28 mouse cellular contexts compared by ENCODE assay signal in genomic region chr16:87587843-87588242, GRCm38 (mm10). TPM values are rescaled to one million over a fixed set of nuclear protein-coding genes. Genes with fewer than 3 reads are reported as not detected.
DNase-seq lines count a peak whose midpoint lies in the region; ATAC-seq and TF ChIP-seq lines count a peak whose summit lies in the region.
"Had no signal": no experiment of that assay in that cellular context is flagged by ENCODE, and none has a peak within 500 bp of the region (broad histone marks: within the 10 kb centered on the region; RNA-seq: fewer than 3 reads in every experiment).

No protein-coding gene starts in this region.

- H3K9me3 ChIP-seq in forebrain, embryonic 16.5 days (ENCODE audit: control insufficient read depth, low read length), result no peaks in the 10 kb centered on the region
- no peaks in the 10 kb centered on the region for H3K9me3 ChIP-seq in forebrain, postnatal 0 days (ENCODE audit: low read length)
- H3K9me3 ChIP-seq in hindbrain, embryonic 15.5 days, result no peaks in the 10 kb centered on the region
- no peaks in the 10 kb centered on the region for H3K9me3 ChIP-seq in hindbrain, embryonic 16.5 days (ENCODE audit: control insufficient read depth, low read length)
- no peaks in the 10 kb centered on the region; the same call in 1 of the 2 replicates for H3K9me3 ChIP-seq in midbrain, embryonic 13.5 days
- H3K9me3 ChIP-seq in midbrain, embryonic 15.5 days, result no peaks in the 10 kb centered on the region
- H3K9me3 ChIP-seq: embryonic facial prominence, embryonic 10.5 days; embryonic facial prominence, embryonic 13.5 days; heart, embryonic 12.5 days; heart, embryonic 15.5 days; intestine, embryonic 15.5 days had no signal

- H3K4me3 ChIP-seq in forebrain, embryonic 16.5 days (replicated peaks; ENCODE audit: low read length), result no peak overlapping the region
- no peak overlapping the region for H3K4me3 ChIP-seq in forebrain, postnatal 0 days (ENCODE audit: low read depth, low read length)
- H3K4me3 ChIP-seq in hindbrain, embryonic 15.5 days, result no peak overlapping the region
- H3K4me3 ChIP-seq in hindbrain, embryonic 16.5 days (ENCODE audit: low read length), result no peak overlapping the region
- no peak overlapping the region for H3K4me3 ChIP-seq in midbrain, embryonic 13.5 days (replicated peaks)
- no peak overlapping the region for H3K4me3 ChIP-seq in midbrain, embryonic 15.5 days
- H3K4me3 ChIP-seq: embryonic facial prominence, embryonic 10.5 days; embryonic facial prominence, embryonic 13.5 days; erythroblast, embryonic 14.5 days; heart, embryonic 12.5 days; heart, embryonic 15.5 days; intestine, embryonic 15.5 days had no signal

- H3K27ac ChIP-seq in forebrain, embryonic 16.5 days (ENCODE audit: low read length), result no peak overlapping the region
- H3K27ac ChIP-seq in forebrain, postnatal 0 days (ENCODE audit: low read depth, low read length), result no peak overlapping the region
- no peak overlapping the region for H3K27ac ChIP-seq in hindbrain, embryonic 15.5 days (replicated peaks)
- no peak overlapping the region for H3K27ac ChIP-seq in hindbrain, embryonic 16.5 days (ENCODE audit: low read depth, low read length)
- no peak overlapping the region for H3K27ac ChIP-seq in midbrain, embryonic 13.5 days
- H3K27ac ChIP-seq in midbrain, embryonic 15.5 days, result no peak overlapping the region
- H3K27ac ChIP-seq: embryonic facial prominence, embryonic 10.5 days; embryonic facial prominence, embryonic 13.5 days; heart, embryonic 15.5 days; hindbrain, embryonic 14.5 days; intestine, embryonic 15.5 days had no signal

- no peaks in the 10 kb centered on the region for H3K27me3 ChIP-seq in forebrain, embryonic 16.5 days (replicated peaks; ENCODE audit: control insufficient read depth, insufficient read depth, low read length)
- H3K27me3 ChIP-seq in forebrain, postnatal 0 days (ENCODE audit: insufficient read depth, low read length), result no peaks in the 10 kb centered on the region
- no peaks in the 10 kb centered on the region for H3K27me3 ChIP-seq in hindbrain, embryonic 15.5 days
- no peaks in the 10 kb centered on the region for H3K27me3 ChIP-seq in hindbrain, embryonic 16.5 days (replicated peaks; ENCODE audit: control insufficient read depth, insufficient read depth, low read length)
- H3K27me3 ChIP-seq in midbrain, embryonic 13.5 days, result no peaks in the 10 kb centered on the region
- no peaks in the 10 kb centered on the region for H3K27me3 ChIP-seq in midbrain, embryonic 15.5 days (replicated peaks)
- H3K27me3 ChIP-seq: embryonic facial prominence, embryonic 13.5 days; heart, embryonic 12.5 days; heart, embryonic 15.5 days; intestine, embryonic 15.5 days had no signal

- TF ChIP-seq POLR2A in brain, embryonic 14.5 days (IDR thresholded peaks at IDR 0.05; ENCODE audit: borderline replicate concordance, extremely low read depth, insufficient read depth, insufficient read length, poor library complexity, severe bottlenecking), result no peak

- DNase-seq in forebrain, postnatal 0 days, result no peak
- DNase-seq in brain, embryonic 14.5 days (ENCODE audit: low read depth), result peak; percentile 20
- DNase-seq in right cerebral cortex, postnatal 14 days, result no peak
- DNase-seq: adrenal gland, adult 2 months; adrenal gland, postnatal 14 days; cerebellum, adult 11-12 months; cerebellum, adult 8-10 months; cerebellum, postnatal 10 days; cerebellum, postnatal 36 days; embryo, embryonic 11 days; gastrocnemius, postnatal 25 days; heart, adult 18-20 months; heart, postnatal 10 days; heart, postnatal 36 days had no signal

- no peak overlapping the region for H3K9ac ChIP-seq in forebrain, embryonic 16.5 days (replicated peaks; ENCODE audit: low read depth, low read length)
- H3K9ac ChIP-seq in forebrain, postnatal 0 days, result no peak overlapping the region
- H3K9ac ChIP-seq in hindbrain, embryonic 15.5 days, result no peak overlapping the region
- no peak overlapping the region for H3K9ac ChIP-seq in hindbrain, embryonic 16.5 days (ENCODE audit: low read depth, low read length)
- H3K9ac ChIP-seq in midbrain, embryonic 13.5 days (replicated peaks), result no peak overlapping the region
- H3K9ac ChIP-seq in midbrain, embryonic 15.5 days, result no peak overlapping the region
- H3K9ac ChIP-seq: embryonic facial prominence, embryonic 13.5 days; heart, embryonic 12.5 days; heart, embryonic 15.5 days; hindbrain, embryonic 14.5 days; intestine, embryonic 15.5 days had no signal

- no peaks in the 10 kb centered on the region for H3K36me3 ChIP-seq in forebrain, embryonic 16.5 days (ENCODE audit: control insufficient read depth, insufficient read depth)
- H3K36me3 ChIP-seq in forebrain, postnatal 0 days (ENCODE audit: insufficient read depth), result no peaks in the 10 kb centered on the region
- no peaks in the 10 kb centered on the region for H3K36me3 ChIP-seq in hindbrain, embryonic 15.5 days
- H3K36me3 ChIP-seq in hindbrain, embryonic 16.5 days (ENCODE audit: control insufficient read depth, insufficient read depth, low read length), result no peaks in the 10 kb centered on the region
- H3K36me3 ChIP-seq in midbrain, embryonic 13.5 days, result no peaks in the 10 kb centered on the region
- no peaks in the 10 kb centered on the region for H3K36me3 ChIP-seq in midbrain, embryonic 15.5 days (replicated peaks)
- H3K36me3 ChIP-seq: embryonic facial prominence, embryonic 10.5 days; embryonic facial prominence, embryonic 13.5 days; heart, embryonic 12.5 days; heart, embryonic 15.5 days; intestine, embryonic 15.5 days had no signal

- TF ChIP-seq CTCF in forebrain, postnatal 0 days (IDR thresholded peaks at IDR 0.05; ENCODE audit: low read depth), result no peak
- no peak for TF ChIP-seq CTCF in brain, embryonic 14.5 days (IDR thresholded peaks at IDR 0.05; ENCODE audit: borderline replicate concordance, extremely low read depth, insufficient read depth, insufficient read length)

- peak; percentile 65; the same call in 1 of the 2 replicates for ATAC-seq in forebrain, embryonic 16.5 days
- no peak for ATAC-seq in forebrain, postnatal 0 days
- 0 out of 2 replicates have a peak, but pooled peaks have one; percentile 6 for ATAC-seq in hindbrain, embryonic 15.5 days (ENCODE audit: low FRiP score, low read depth)
- ATAC-seq in hindbrain, embryonic 16.5 days, result no peak
- peak; percentile 14; the same call in 1 of the 2 replicates for ATAC-seq in midbrain, embryonic 13.5 days
- no peak for ATAC-seq in midbrain, embryonic 15.5 days (replicated peaks)
- ATAC-seq: CD4-positive, CD25-positive, alpha-beta regulatory T cell, adult 4 months; intestine, embryonic 15.5 days had no signal

- WGBS in forebrain, embryonic 16.5 days, result 65% methylated on average over 8 of the region's 8 CpGs
- 47% methylated on average over 8 of the region's 8 CpGs for WGBS in forebrain, postnatal 0 days
- WGBS in hindbrain, embryonic 15.5 days, result 70% methylated on average over 8 of the region's 8 CpGs
- WGBS in hindbrain, embryonic 16.5 days, result 60% methylated on average over 8 of the region's 8 CpGs
- WGBS in midbrain, embryonic 13.5 days, result 56% methylated on average over 8 of the region's 8 CpGs
- WGBS in midbrain, embryonic 15.5 days, result 55% methylated on average over 8 of the region's 8 CpGs

- no peaks in the 10 kb centered on the region for H3K4me1 ChIP-seq in forebrain, embryonic 16.5 days (replicated peaks; ENCODE audit: control insufficient read depth, insufficient read depth, low read length)
- H3K4me1 ChIP-seq in forebrain, postnatal 0 days (ENCODE audit: insufficient read depth), result no peaks in the 10 kb centered on the region
- H3K4me1 ChIP-seq in hindbrain, embryonic 15.5 days (replicated peaks), result no peaks in the 10 kb centered on the region
- no peaks in the 10 kb centered on the region for H3K4me1 ChIP-seq in hindbrain, embryonic 16.5 days (ENCODE audit: control insufficient read depth, insufficient read depth, low read depth, low read length)
- H3K4me1 ChIP-seq in midbrain, embryonic 13.5 days (replicated peaks), result no peaks in the 10 kb centered on the region
- H3K4me1 ChIP-seq in midbrain, embryonic 15.5 days, result no peaks in the 10 kb centered on the region
- H3K4me1 ChIP-seq: embryonic facial prominence, embryonic 10.5 days; embryonic facial prominence, embryonic 13.5 days; heart, embryonic 12.5 days; heart, embryonic 15.5 days; intestine, embryonic 15.5 days had no signal

- H3K4me2 ChIP-seq in forebrain, embryonic 16.5 days (ENCODE audit: low read length), result no peak overlapping the region
- no peak overlapping the region for H3K4me2 ChIP-seq in forebrain, postnatal 0 days (ENCODE audit: low read depth)
- H3K4me2 ChIP-seq in hindbrain, embryonic 15.5 days, result no peak overlapping the region
- no peak overlapping the region for H3K4me2 ChIP-seq in hindbrain, embryonic 16.5 days (ENCODE audit: low read length)
- no peak overlapping the region for H3K4me2 ChIP-seq in midbrain, embryonic 13.5 days (replicated peaks)
- no peak overlapping the region for H3K4me2 ChIP-seq in midbrain, embryonic 15.5 days
- H3K4me2 ChIP-seq: embryonic facial prominence, embryonic 13.5 days; heart, embryonic 12.5 days; heart, embryonic 15.5 days; hindbrain, embryonic 14.5 days; intestine, embryonic 15.5 days had no signal

RNA-seq across cellular contexts. Expression of gene Map3k7cl, which starts 34.7 kb away (rescaled TPM):
- polyA plus RNA-seq in forebrain, embryonic 16.5 days (2015; fragmentation: Nextera tagmentation; extraction: Ambion mirVana), result 0.13 TPM in 1 of 2 replicates, not detected in the other
- 0.15 TPM in 1 of 2 replicates, not detected in the other for total RNA-seq in forebrain, postnatal 0 days (2014; rRNA removed)
- polyA plus RNA-seq in forebrain, postnatal 0 days (2015; fragmentation: Nextera tagmentation; extraction: Ambion mirVana), result not detected in 2 replicates
- polyA plus RNA-seq in hindbrain, embryonic 15.5 days (2015; fragmentation: Nextera tagmentation; extraction: Ambion mirVana), result not detected in 2 replicates
- 0.25 TPM in 1 of 2 replicates, not detected in the other for polyA plus RNA-seq in hindbrain, embryonic 16.5 days (2015; fragmentation: Nextera tagmentation; extraction: Ambion mirVana)
- polyA plus RNA-seq in midbrain, embryonic 13.5 days (2015; fragmentation: Nextera tagmentation; extraction: Ambion mirVana), result not detected in 2 replicates
- polyA plus RNA-seq in midbrain, embryonic 15.5 days (2015; fragmentation: Nextera tagmentation; extraction: Ambion mirVana), result 0.10 and 0.14 TPM in 2 replicates
- 0.38 and 0.49 TPM in 2 replicates for polyA plus RNA-seq in brain, embryonic 14.5 days (2012; rRNA removed)
- total RNA-seq: MEL had no signal
- polyA plus RNA-seq: CD4-positive, CD25-positive, alpha-beta regulatory T cell, adult 4 months; embryonic facial prominence, embryonic 10.5 days; embryonic facial prominence, embryonic 13.5 days; erythroblast, embryonic 14.5 days had no signal

Comparison
In these comparisons a context has a peak if more than half of its experiments do, and no peak if none do; other contexts are left out.
1. ATAC-seq: peak in forebrain, embryonic 16.5 days (single experiment), hindbrain, embryonic 15.5 days (single experiment) and midbrain, embryonic 13.5 days (single experiment); none in forebrain, postnatal 0 days (single experiment), hindbrain, embryonic 16.5 days (single experiment) and midbrain, embryonic 15.5 days (single experiment).